In the genomic region with DNA sequence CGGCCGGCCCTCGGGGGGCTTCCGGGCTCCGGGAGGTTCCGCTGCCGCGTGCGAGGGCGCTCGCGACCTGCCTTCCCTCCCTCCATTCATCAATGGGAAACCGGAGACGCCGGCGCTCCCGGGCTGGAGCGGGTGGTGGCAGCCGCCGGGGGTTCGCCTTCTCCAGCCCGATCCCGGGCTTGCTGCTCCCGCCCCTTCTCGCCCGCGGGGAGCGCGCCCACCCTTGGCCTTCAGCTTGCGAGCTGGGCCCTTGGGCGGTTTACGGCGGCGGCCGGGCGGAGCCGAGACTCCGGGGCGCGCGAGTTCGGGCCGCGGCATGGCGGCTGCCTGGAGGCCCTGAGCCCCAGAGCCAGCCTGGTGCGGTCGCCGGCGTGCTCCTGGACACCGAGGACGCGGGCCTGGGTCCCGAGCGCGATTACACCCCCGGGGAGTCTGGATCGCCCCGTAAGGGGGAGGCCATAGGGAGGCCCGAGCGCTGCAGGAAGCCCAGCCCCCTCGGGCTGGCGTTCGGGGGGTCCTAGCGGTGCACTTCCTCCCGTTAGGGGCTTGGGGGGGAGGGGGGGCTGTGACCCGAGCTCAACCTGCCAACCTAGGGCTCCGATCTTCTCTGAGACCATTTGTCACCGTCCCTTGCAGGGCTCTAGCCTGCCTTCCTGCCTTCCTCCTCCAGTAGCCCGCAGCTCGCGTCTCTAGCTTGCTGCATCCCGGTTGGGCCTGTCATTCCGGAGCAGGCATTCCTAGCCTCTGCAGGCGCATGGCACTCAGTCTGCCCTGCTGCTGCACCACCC, we compare ENCODE assay signal across 8 mouse cellular contexts. TPM values are rescaled to one million over a fixed set of nuclear protein-coding genes. Genes with fewer than 3 reads are reported as not detected.
DNase-seq lines count a peak whose midpoint lies in the region; ATAC-seq lines count a peak whose summit lies in the region.

No protein-coding gene starts in this region.

- peak overlapping the region; percentile 97 for H3K27ac ChIP-seq in hindbrain, embryonic 16.5 days (ENCODE audit: low read depth, low read length)
- H3K27ac ChIP-seq in macrophage: peak overlapping the region; percentile 59

- H3K79me2 ChIP-seq in macrophage (ENCODE audit: inconsistent target): peaks cover 17% of the 10 kb centered on the region; the same call in 1 of the 2 replicates

- peaks cover 28% of the 10 kb centered on the region for H3K4me1 ChIP-seq in hindbrain, embryonic 16.5 days (ENCODE audit: control insufficient read depth, insufficient read depth, low read depth, low read length)

- peak overlapping the region; percentile 97 for H3K9ac ChIP-seq in hindbrain, embryonic 16.5 days (ENCODE audit: low read depth, low read length)

- H3K9me3 ChIP-seq in hindbrain, embryonic 16.5 days (ENCODE audit: control insufficient read depth, low read length): no peaks in the 10 kb centered on the region

- WGBS in hindbrain, embryonic 16.5 days: under 1% methylated on average over 59 of the region's 74 CpGs
- WGBS in macrophage (ENCODE audit: missing documents): 1% methylated on average over 69 of the region's 74 CpGs

- peak overlapping the region; percentile 93 for H3K4me3 ChIP-seq in hindbrain, embryonic 16.5 days (ENCODE audit: low read length)
- H3K4me3 ChIP-seq in macrophage (ENCODE audit: inconsistent target): peak overlapping the region; percentile 84

- H3K36me3 ChIP-seq in hindbrain, embryonic 16.5 days (ENCODE audit: control insufficient read depth, insufficient read depth, low read length): no peaks in the 10 kb centered on the region
- no peaks in the 10 kb centered on the region for H3K36me3 ChIP-seq in macrophage (ENCODE audit: inconsistent target)

- no peaks in the 10 kb centered on the region for H3K27me3 ChIP-seq in hindbrain, embryonic 16.5 days (replicated peaks; ENCODE audit: control insufficient read depth, insufficient read depth, low read length)

- H3K4me2 ChIP-seq in hindbrain, embryonic 16.5 days (ENCODE audit: low read length): peak overlapping the region; percentile 60

- ATAC-seq in hindbrain, embryonic 16.5 days: peak; percentile 32

- peak; percentile 64 for DNase-seq in R1 (ENCODE audit: low read depth, low spot score)
- DNase-seq in cerebellum, postnatal 25 days: peak; percentile 78 to 81
- DNase-seq in gastrocnemius, adult 18-20 months (ENCODE audit: low spot score): peak; percentile 58
- DNase-seq in left cerebral cortex, adult 8-10 months (ENCODE audit: low spot score in 2 of 2): peak; percentile 48 to 56
- peak; percentile 60 to 65 for DNase-seq in right cerebral cortex, adult 2 months (ENCODE audit: low spot score in 2 of 2)
- peak; percentile 68 for DNase-seq in urinary bladder, adult 2 months (ENCODE audit: low spot score)

RNA-seq across cellular contexts. Expression of a gene that starts 1.8 kb away (rescaled TPM):
- total RNA-seq in gastrocnemius, adult 18-20 months (2021): under 1 TPM; 0.39 to 0.62 TPM
- polyA plus RNA-seq in hindbrain, embryonic 16.5 days (2015; fragmentation: Nextera tagmentation; extraction: Ambion mirVana): 44.3 and 44.4 TPM in 2 replicates
- 10 to 100 TPM; 23.5 to 30.4 (median 25.6) TPM for total RNA-seq in left cerebral cortex, adult 8-10 months (2022)
- 10 to 100 TPM in 1 of 26 experiments, 1 to 10 TPM in 20, under 1 TPM in 4, not detected in 1; 0.37 to 13.4 (median 2.9) TPM for total RNA-seq in macrophage (2018; cell fraction: chromatin; rRNA removed)
- 1 to 10 TPM; 1.3 to 3.8 (median 2.3) TPM for total RNA-seq in macrophage (2018; cell fraction: cytosol; rRNA removed)
- total RNA-seq in macrophage (2018; cell fraction: nucleus; rRNA removed): 10 to 100 TPM in 3 of 26 experiments, 1 to 10 TPM in 23; 1.0 to 29.0 (median 3.6) TPM
- 1.7 to 8.2 TPM (median 2.6 TPM) in 3 replicates for polyA plus RNA-seq in macrophage (2018)
- polyA plus RNA-seq in urinary bladder, adult 2 months (2012; rRNA removed): 29.1 and 34.2 TPM in 2 replicates

Comparison
In these comparisons a context has a peak if more than half of its experiments do, and no peak if none do; other contexts are left out.
1. Peak in every context shown above with its lines: DNase-seq, ATAC-seq, H3K4me3 ChIP-seq and H3K27ac ChIP-seq.